Mouse (Mus musculus) hindbrain, embryonic 12.5 days (tissue): ENCODE results near the gene Ippk. TPM values are rescaled to one million over a fixed set of nuclear protein-coding genes. Genes with fewer than 3 reads are reported as not detected.

Source experiments
- ATAC-seq: fragments of 200-750 bp; cut with Nextera tagmentation; 2 replicates; pipeline ENCODE4 v1.8.0; 2017; ENCODE audit warnings: moderate TSS enrichment; ENCODE audit not compliant: low FRiP score
- H3K27ac ChIP-seq: fragments of 300-500 bp; sonication (generic); 2 replicates; pipeline ENCODE4 v1.5.1; 2016; ENCODE audit warnings: mild to moderate bottlenecking
- H3K27me3 ChIP-seq: fragments of 300-500 bp; sonication (generic); 2 replicates; pipeline ENCODE4 v1.6.1; 2016; ENCODE audit warnings: mild to moderate bottlenecking
- H3K36me3 ChIP-seq: fragments of 300-500 bp; sonication (generic); 2 replicates; pipeline ENCODE4 v1.6.1; 2016; ENCODE audit warnings: mild to moderate bottlenecking
- H3K4me1 ChIP-seq: fragments of 300-500 bp; sonication (generic); 2 replicates; pipeline ENCODE4 v1.6.1; 2016
- H3K4me2 ChIP-seq: fragments of 300-500 bp; sonication (generic); replicated peaks from 2 replicates; pipeline ENCODE4 v1.6.1; 2016; ENCODE audit warnings: mild to moderate bottlenecking
- H3K4me3 ChIP-seq: fragments of 300-500 bp; sonication (generic); 2 replicates; pipeline ENCODE4 v1.5.1; 2016; ENCODE audit warnings: mild to moderate bottlenecking
- H3K9ac ChIP-seq: fragments of 300-500 bp; sonication (generic); 2 replicates; pipeline ENCODE4 v1.6.1; 2016; ENCODE audit warnings: mild to moderate bottlenecking, moderate library complexity
- H3K9me3 ChIP-seq: fragments of 300-500 bp; sonication (generic); replicated peaks from 2 replicates; pipeline ENCODE4 v1.6.1; 2016; ENCODE audit warnings: mild to moderate bottlenecking
- WGBS: fragments of 180-500 bp; shearing (Covaris S2); methylation state at CpG from one replicate; pipeline ENCODE4 v1.1.7; 2016; 5-methylcytosine and 5-hydroxymethylcytosine counted together
- polyA plus RNA-seq: library from polyadenylated mRNA; unstranded; fragments of >200 nt; fragmentation: Nextera tagmentation; extraction: Ambion mirVana; gene quantifications from 2 replicates; pipeline ENCODE4 v1.2.1, GENCODE M21; 2016

Ippk gene
- polyA plus RNA-seq, 1 experiment from 2014 or later = 16.5 TPM

DNA sequence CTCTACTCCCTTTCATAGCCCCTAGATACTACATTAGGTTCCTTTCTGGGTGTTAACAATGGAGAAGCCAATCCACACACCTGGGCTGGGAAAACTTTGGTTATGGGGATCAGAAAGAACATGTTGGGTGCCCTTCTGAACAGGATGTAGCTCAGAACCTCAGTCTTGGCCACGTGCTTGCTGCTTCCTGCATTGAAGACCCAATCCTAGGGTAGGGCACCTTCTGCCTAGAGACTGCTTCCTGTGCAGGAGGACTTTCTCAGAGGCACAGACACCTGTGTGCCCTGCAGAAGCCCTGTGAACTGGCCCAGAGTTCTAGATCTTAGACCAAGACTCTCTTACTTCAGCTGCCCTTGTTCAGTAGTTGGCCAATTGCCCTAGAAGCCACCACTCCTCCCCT is 14.7 kb downstream of the Ippk start:
- Histone ChIP-seq H3K36me3 (peaks cover 54% of the 10 kb centered on the region), H3K4me1 (no peaks in the 10 kb centered on the region)

DNA sequence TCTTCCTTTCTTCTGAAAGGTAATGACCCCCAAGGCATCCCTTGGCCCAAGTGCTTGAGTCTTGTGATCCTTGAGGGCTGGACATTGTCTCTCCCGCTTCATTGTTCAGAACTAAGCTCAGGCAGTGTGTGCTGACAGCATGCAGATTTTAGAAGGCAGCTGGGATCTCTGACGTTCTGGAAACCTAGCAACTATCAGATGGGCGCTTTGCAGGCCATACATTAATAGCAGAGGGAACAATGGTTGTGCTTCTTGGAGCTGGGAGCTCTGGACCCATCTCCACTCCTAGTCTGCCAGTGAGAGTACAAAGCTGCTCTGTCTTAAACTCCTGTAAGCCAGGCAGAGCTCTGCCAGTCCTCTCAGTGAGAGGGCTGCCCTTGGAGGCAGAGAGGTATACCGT is 15.1 kb downstream of the Ippk start:
- 73% methylated on average over 4 of the region's 4 CpGs for WGBS
- Histone ChIP-seq H3K27me3 (no peaks in the 10 kb centered on the region), H3K9me3 (no peaks in the 10 kb centered on the region), H3K9ac (no peak overlapping the region), H3K36me3 (peaks cover 54% of the 10 kb centered on the region), H3K4me3 (no peak overlapping the region), H3K27ac (no peak overlapping the region), H3K4me1 (no peaks in the 10 kb centered on the region), H3K4me2 (no peak overlapping the region)
- no peak for ATAC-seq

More for the DNA sequence above, 14.7 kb downstream of the Ippk start:
- H3K9ac ChIP-seq = no peak overlapping the region
- H3K27ac ChIP-seq = no peak overlapping the region
- 85% methylated on average over 1 of the region's 1 CpGs for WGBS
- H3K4me3 ChIP-seq = no peak overlapping the region
- no peaks in the 10 kb centered on the region for H3K9me3 ChIP-seq
- H3K4me2 ChIP-seq = no peak overlapping the region
- no peaks in the 10 kb centered on the region for H3K27me3 ChIP-seq
- no peak for ATAC-seq

DNA sequence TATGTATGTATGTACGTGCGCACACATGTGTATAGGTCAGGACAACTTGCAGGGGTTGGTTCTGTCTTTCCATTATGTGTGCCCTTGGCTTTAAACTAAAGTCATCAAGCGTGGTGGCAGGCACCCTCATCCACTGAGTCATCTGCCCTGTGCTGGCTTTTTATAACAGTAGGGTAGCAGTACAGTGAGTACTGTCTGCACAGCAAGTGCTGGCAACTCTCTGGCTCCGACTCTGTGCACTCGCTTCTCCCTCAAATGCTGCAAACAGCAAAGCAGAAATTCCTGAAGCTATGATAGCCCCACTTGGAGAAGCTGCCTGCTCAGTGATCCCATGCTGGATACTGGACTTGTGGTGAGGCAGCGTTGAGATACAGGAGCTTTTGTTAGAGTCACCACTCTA is 23.4 kb downstream of the Ippk start:
- Histone ChIP-seq H3K4me3 (no peak overlapping the region), H3K36me3 (peaks cover 50% of the 10 kb centered on the region), H3K4me2 (no peak overlapping the region), H3K27ac (no peak overlapping the region), H3K9ac (no peak overlapping the region), H3K27me3 (no peaks in the 10 kb centered on the region), H3K4me1 (no peaks in the 10 kb centered on the region), H3K9me3 (no peaks in the 10 kb centered on the region)
- WGBS = 97% methylated on average over 6 of the region's 6 CpGs
- ATAC-seq = no peak

DNA sequence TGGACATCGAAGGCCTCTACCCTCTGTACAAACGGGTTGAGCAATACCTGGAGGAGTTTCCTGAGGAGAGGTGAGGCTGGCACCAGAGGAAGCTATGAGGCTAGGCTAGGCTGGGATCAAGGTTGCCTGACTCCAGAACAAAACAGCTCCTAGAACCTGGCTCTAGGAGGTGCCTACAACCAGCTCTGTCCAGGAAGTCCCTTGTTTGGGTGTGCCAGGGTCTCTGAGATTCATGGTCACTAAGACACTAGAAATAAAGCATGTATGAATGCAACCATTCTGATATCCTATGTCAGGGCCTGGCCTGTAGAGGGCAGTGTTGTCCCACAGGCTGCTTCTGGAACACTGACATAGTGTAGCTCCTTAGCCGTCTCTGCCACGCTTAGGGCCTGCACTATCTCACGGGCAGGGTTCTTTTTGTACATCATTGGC is 28.3 kb downstream of the Ippk start:
- Histone ChIP-seq H3K27ac (no peak overlapping the region), H3K36me3 (peaks cover 58% of the 10 kb centered on the region), H3K9ac (no peak overlapping the region), H3K9me3 (no peaks in the 10 kb centered on the region), H3K4me1 (no peaks in the 10 kb centered on the region), H3K4me2 (no peak overlapping the region), H3K4me3 (no peak overlapping the region), H3K27me3 (no peaks in the 10 kb centered on the region)
- WGBS = 50% methylated on average over 5 of the region's 5 CpGs
- peak; percentile 78 for ATAC-seq

DNA sequence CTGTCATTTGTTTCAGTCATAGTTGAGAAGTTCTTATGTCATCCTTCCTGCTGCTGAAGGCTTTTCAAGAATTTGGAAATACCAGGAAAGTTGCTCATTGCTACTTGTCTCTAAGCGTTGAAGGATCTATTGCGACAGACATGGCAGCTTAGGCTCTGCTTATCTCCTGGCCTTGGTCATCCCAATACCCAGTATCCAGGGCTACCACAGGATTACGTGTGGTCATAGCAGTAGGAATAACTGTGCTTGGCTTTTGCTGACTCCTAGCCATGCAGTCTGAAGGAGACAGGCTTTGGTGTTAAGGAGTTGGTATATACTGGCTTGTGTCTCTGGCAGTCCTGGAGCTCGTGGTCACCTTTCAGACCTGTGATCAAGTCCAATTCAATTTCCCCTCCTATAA is 39.2 kb downstream of the Ippk start:
- Histone ChIP-seq H3K9me3 (no peaks in the 10 kb centered on the region), H3K4me3 (no peak overlapping the region), H3K27me3 (no peaks in the 10 kb centered on the region), H3K9ac (no peak overlapping the region), H3K27ac (peak overlapping the region; percentile 23; the same call in 1 of the 2 replicates), H3K4me1 (no peaks in the 10 kb centered on the region), H3K4me2 (no peak overlapping the region), H3K36me3 (peaks cover 53% of the 10 kb centered on the region)
- WGBS = 91% methylated on average over 4 of the region's 4 CpGs
- ATAC-seq = no peak

DNA sequence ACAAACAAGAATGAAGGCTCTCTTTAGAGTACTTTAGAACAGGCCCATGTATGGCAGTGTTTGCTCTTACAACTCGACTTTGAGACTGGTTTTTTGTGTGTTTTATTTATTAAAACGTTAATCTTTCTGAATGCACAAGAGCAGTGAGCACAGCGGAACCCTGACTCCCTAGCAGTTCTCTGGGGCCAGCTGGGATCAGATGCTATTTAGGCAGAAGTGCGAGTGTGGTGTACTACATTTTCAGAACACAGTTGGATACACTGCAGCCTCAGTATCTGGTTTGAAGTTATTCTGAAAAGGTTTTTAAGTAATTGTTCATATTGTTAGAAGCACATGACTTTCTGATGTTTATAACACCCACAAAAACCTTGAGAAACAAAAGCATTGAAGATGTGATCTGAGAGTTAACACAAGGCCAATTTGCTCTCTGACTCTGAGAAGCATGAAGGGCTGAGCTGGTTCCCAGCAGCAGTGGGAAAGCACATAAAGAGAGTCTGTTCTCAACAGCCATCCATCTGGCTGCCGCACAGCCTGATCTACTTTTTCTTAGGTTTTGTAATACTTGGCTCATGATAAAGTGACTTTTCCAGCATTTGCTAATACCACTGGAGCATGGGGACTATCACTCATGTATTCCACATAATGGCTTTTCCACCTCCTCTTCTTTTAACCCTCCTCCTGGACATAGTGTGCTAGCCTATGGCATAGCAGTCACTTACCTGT is 39.8 kb downstream of the Ippk start:
- Histone ChIP-seq H3K27me3 (no peaks in the 10 kb centered on the region), H3K36me3 (peaks cover 58% of the 10 kb centered on the region), H3K9me3 (no peaks in the 10 kb centered on the region), H3K4me2 (no peak overlapping the region), H3K9ac (no peak overlapping the region), H3K27ac (peak overlapping the region; percentile 23; the same call in 1 of the 2 replicates), H3K4me3 (no peak overlapping the region), H3K4me1 (no peaks in the 10 kb centered on the region)
- ATAC-seq = no peak
- 77% methylated on average over 5 of the region's 5 CpGs for WGBS

DNA sequence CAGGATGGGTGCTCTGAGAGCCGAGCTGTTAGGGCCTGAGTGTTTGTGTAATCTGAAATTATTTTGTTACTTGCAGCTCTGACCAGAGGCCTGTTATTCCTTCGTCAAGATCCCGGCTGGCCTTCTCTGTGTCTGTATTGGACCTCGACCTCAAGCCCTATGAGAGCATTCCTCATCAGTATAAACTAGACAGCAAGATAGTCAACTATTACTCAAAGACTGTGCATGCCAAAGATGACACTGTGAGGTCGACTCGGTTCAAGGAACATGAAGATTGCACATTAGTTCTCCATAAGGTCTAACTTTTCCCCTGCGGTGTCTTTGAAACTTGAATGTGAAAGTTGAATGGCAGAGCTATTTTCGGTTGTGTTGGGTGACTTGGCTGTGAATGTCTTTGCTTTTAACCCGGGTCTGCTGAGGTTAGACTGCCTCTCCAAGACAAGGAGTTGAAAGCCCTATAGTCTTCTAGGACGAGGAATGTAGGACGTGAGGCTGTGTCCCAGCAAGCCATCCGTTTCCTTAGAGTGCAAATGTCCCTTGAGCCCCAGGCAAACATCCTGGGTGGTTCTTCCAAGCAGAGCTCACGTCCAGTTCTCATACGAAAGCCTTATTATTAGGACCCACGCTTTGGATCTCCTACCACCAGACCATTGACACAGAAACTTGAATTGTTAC is 40.5 kb downstream of the Ippk start:
- H3K4me1 ChIP-seq = no peaks in the 10 kb centered on the region
- H3K9me3 ChIP-seq = no peaks in the 10 kb centered on the region
- H3K4me2 ChIP-seq = no peak overlapping the region
- WGBS = 66% methylated on average over 15 of the region's 15 CpGs
- ATAC-seq = no peak
- H3K9ac ChIP-seq = no peak overlapping the region
- H3K36me3 ChIP-seq = peaks cover 58% of the 10 kb centered on the region
- H3K4me3 ChIP-seq = no peak overlapping the region
- H3K27me3 ChIP-seq = no peaks in the 10 kb centered on the region
- H3K27ac ChIP-seq = no peak overlapping the region

DNA sequence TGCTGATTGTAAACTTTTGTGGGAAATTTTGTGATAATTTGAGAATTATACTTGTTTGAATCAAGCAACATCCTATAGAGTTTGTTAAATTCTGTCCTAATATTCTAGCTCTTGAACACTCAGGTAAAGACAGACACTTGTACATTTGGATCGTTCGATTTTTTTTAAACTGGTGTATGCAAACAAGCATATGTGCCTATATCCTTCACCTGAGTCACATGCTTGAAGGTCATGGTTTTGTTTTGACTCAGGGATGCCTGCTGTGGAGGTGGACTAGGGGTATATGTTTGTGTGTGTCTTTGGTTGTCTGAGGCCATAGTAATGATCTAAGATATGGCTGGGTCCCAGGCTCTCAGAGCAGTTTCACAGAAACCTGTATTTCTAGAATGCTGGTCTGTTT is 41.9 kb downstream of the Ippk start:
- no peaks in the 10 kb centered on the region for H3K27me3 ChIP-seq
- H3K9ac ChIP-seq = no peak overlapping the region
- no peaks in the 10 kb centered on the region for H3K9me3 ChIP-seq
- no peak overlapping the region for H3K4me2 ChIP-seq
- ATAC-seq = no peak
- no peak overlapping the region for H3K4me3 ChIP-seq
- WGBS = 96% methylated on average over 2 of the region's 2 CpGs
- H3K36me3 ChIP-seq = peaks cover 53% of the 10 kb centered on the region
- H3K27ac ChIP-seq = no peak overlapping the region
- H3K4me1 ChIP-seq = peaks cover 3% of the 10 kb centered on the region; the same call in 1 of the 2 replicates

DNA sequence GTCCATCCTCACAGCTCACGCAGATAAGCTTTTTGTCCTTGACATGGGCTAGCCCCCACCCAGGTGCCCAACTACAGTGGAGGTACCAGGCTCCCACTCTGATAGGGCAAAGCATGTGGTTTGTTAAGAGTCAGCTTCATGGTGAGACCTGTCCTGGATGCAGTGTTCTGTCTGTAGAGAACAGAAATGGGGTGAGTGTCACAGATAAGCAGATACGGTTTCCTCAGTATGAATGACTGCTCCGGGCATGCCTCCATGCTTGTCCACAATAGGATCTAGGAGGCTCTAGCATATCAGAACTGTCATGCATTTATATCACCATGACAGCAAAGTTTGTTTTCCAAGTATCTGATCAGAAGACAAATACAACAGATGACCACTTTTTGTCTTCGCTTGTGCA is 44.8 kb downstream of the Ippk start:
- no peak for ATAC-seq
- Histone ChIP-seq H3K4me2 (no peak overlapping the region), H3K4me3 (no peak overlapping the region), H3K27me3 (no peaks in the 10 kb centered on the region), H3K9ac (no peak overlapping the region), H3K9me3 (no peaks in the 10 kb centered on the region), H3K36me3 (peaks cover 41% of the 10 kb centered on the region), H3K27ac (no peak overlapping the region; the same call in 1 of the 2 replicates), H3K4me1 (peaks cover 3% of the 10 kb centered on the region; the same call in 1 of the 2 replicates)
- 98% methylated on average over 4 of the region's 4 CpGs for WGBS

DNA sequence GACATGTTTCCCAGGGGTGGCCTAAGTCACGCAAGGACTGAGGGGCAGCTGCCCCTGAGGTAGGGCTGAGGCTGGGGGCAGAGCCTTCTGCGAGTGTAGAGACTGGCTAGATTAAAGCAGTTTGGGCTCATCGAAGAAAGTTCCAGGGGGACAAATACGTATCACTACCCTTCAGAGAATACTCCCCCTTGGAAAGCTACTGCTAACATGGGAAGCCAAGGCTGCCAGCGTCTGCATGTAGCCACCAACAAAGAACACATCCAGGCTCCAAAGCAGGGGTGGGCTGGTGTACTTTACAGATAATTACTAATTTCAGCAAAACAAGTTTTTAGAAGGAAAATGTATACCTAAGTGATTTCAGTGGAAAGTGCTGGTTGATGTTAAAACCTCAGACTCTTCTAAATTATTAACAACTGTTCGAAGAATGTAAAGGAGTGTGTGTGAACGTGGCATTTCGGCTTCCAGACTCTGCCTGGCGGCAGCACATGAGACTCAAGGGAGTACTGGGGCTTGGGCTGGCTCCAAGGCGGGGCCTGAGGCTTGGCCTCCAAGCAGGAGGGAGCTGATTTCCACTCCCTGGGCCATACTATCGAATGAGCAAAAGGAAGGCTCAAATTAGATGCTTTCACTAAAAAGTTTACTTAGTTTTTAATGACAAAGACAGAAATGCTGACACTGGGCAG is 45.5 kb downstream of the Ippk start:
- Histone ChIP-seq H3K36me3 (peaks cover 35% of the 10 kb centered on the region), H3K9ac (no peak overlapping the region), H3K4me3 (no peak overlapping the region), H3K9me3 (no peaks in the 10 kb centered on the region), H3K4me1 (peaks cover 3% of the 10 kb centered on the region; the same call in 1 of the 2 replicates), H3K27ac (peak overlapping the region; percentile 30; the same call in 1 of the 2 replicates), H3K4me2 (no peak overlapping the region), H3K27me3 (no peaks in the 10 kb centered on the region)
- 68% methylated on average over 11 of the region's 11 CpGs for WGBS
- no peak for ATAC-seq

DNA sequence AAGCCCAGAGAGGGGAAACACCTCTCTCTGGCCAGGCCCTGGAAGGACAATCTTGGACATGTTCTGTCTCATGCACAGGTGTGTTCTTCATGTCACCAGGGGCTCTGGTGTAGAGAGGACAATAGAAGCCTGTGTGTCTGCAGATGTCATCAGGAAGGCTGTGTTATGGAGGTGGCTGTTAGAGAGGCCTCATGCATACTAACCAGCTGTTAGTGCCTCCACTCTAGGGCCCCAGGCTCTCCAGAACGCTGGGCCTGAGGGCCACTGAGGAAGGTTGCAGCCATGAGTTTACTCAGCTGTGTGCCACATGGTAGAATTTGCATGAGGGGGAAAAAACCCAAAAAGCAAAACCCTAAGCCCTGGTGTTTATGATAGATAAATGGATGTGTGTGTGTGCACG is 46.5 kb downstream of the Ippk start:
- Histone ChIP-seq H3K27me3 (no peaks in the 10 kb centered on the region), H3K36me3 (peaks cover 26% of the 10 kb centered on the region), H3K4me1 (peaks cover 3% of the 10 kb centered on the region; the same call in 1 of the 2 replicates), H3K9me3 (no peaks in the 10 kb centered on the region), H3K9ac (no peak overlapping the region), H3K4me2 (no peak overlapping the region), H3K27ac (peak overlapping the region; percentile 61; the same call in 1 of the 2 replicates), H3K4me3 (no peak overlapping the region)
- 0 out of 2 replicates have a peak, but pooled peaks have one; percentile 35 for ATAC-seq
- 76% methylated on average over 2 of the region's 2 CpGs for WGBS

DNA sequence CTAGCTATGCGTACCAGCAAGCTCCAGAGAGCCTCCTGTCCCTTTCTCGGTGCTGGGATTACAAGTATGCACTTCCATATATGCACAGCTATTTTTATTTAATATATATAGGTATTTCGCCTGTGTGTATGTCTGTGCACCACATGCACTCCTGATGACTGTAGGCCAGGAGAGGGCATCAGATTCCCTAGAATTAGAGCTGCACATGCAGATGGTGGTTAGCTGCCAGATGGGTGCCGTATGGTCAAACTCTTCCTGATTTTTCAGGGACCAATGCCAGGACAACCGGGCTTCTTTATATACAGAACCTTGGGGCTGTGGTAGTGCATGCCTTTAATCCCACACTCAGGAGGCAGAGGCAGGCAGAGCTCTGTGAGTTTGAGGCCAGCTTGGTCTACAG is 48.0 kb downstream of the Ippk start:
- H3K36me3 ChIP-seq = peaks cover 16% of the 10 kb centered on the region
- peaks cover 3% of the 10 kb centered on the region; the same call in 1 of the 2 replicates for H3K4me1 ChIP-seq
- H3K27ac ChIP-seq = no peak overlapping the region
- H3K4me3 ChIP-seq = no peak overlapping the region
- H3K9me3 ChIP-seq = no peaks in the 10 kb centered on the region
- ATAC-seq = no peak
- no peaks in the 10 kb centered on the region for H3K27me3 ChIP-seq
- H3K9ac ChIP-seq = no peak overlapping the region
- no peak overlapping the region for H3K4me2 ChIP-seq
- 93% methylated on average over 5 of the region's 5 CpGs for WGBS
